ENCODE assay signal across 29 mouse cellular contexts in the genomic region with DNA sequence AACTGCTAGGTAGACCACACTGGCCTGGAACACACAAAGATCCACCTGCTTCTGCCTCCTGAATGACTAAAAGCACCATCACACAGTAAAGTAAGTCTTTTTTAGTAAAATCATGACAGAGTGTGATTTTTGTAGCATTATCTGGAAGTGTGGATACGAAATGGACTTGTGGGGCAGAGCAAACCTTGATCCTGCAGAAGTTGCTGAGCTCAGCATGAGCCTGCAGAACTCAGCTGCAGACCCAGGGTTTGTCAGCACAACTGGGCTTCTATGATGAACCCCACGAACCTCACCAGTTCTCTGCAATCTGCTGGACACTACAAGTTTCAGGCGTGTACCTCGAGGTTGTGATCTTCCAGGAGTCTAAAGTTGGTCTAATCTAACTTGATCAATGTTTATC. TPM values are rescaled to one million over a fixed set of nuclear protein-coding genes. Genes with fewer than 3 reads are reported as not detected.
DNase-seq lines count a peak whose midpoint lies in the region; ATAC-seq and TF ChIP-seq lines count a peak whose summit lies in the region.
"Had no signal": no experiment of that assay in that cellular context is flagged by ENCODE, and none has a peak within 500 bp of the region (broad histone marks: within the 10 kb centered on the region; RNA-seq: fewer than 3 reads in every experiment).

No protein-coding gene starts in this region.

- H3K4me1 ChIP-seq in kidney, embryonic 15.5 days, result peaks cover 8% of the 10 kb centered on the region
- H3K4me1 ChIP-seq in kidney, embryonic 16.5 days (ENCODE audit: insufficient read depth, low read length), result no peaks in the 10 kb centered on the region
- H3K4me1 ChIP-seq in testis, adult 2 months (ENCODE audit: control insufficient read depth, insufficient read depth, low read length), result no peaks in the 10 kb centered on the region; the same call in none of the 2 replicates
- H3K4me1 ChIP-seq in liver, embryonic 14.5 days (replicated peaks; ENCODE audit: control insufficient read depth in 2 of 2, insufficient read depth in 2 of 2, low read length in 1 of 2), result peaks cover 42 to 58% of the 10 kb centered on the region in 2 experiments
- H3K4me1 ChIP-seq: embryonic facial prominence, embryonic 12.5 days; forebrain, embryonic 12.5 days; hindbrain, embryonic 12.5 days had no signal

- H3K4me2 ChIP-seq in kidney, embryonic 15.5 days, result no peak overlapping the region
- no peak overlapping the region for H3K4me2 ChIP-seq in kidney, embryonic 16.5 days (replicated peaks; ENCODE audit: low read depth, low read length)
- H3K4me2 ChIP-seq in liver, embryonic 14.5 days (ENCODE audit: low read depth), result no peak overlapping the region
- H3K4me2 ChIP-seq: embryonic facial prominence, embryonic 12.5 days; forebrain, embryonic 12.5 days; heart, embryonic 12.5 days; hindbrain, embryonic 12.5 days; neural tube, embryonic 12.5 days; stomach, embryonic 15.5 days had no signal

- H3K9ac ChIP-seq in kidney, embryonic 15.5 days, result no peak overlapping the region
- no peak overlapping the region for H3K9ac ChIP-seq in kidney, embryonic 16.5 days (replicated peaks; ENCODE audit: low read length)
- H3K9ac ChIP-seq in liver, embryonic 14.5 days (replicated peaks), result no peak overlapping the region
- H3K9ac ChIP-seq: embryonic facial prominence, embryonic 12.5 days; forebrain, embryonic 12.5 days; heart, embryonic 12.5 days; hindbrain, embryonic 12.5 days; neural tube, embryonic 12.5 days; stomach, embryonic 15.5 days had no signal

- no peak for TF ChIP-seq CTCF in testis, adult 2 months (IDR thresholded peaks at IDR 0.05; ENCODE audit: control insufficient read depth, insufficient read depth, insufficient replicate concordance, low read depth, low read length)
- no peak for TF ChIP-seq CTCF in liver, embryonic 14.5 days (IDR thresholded peaks at IDR 0.05; ENCODE audit: low read depth)

- H3K4me3 ChIP-seq in kidney, embryonic 15.5 days (replicated peaks), result no peak overlapping the region
- no peak overlapping the region for H3K4me3 ChIP-seq in kidney, embryonic 16.5 days (ENCODE audit: low read length)
- H3K4me3 ChIP-seq in testis, adult 2 months (ENCODE audit: control insufficient read depth, low read depth, low read length), result no peak overlapping the region
- H3K4me3 ChIP-seq in liver, embryonic 14.5 days (ENCODE audit: insufficient read depth in 1 of 2, low read depth in 2 of 2, low read length in 2 of 2), result no peak overlapping the region
- H3K4me3 ChIP-seq: embryonic facial prominence, embryonic 12.5 days; erythroblast, embryonic 14.5 days; forebrain, embryonic 12.5 days; heart, embryonic 12.5 days; hindbrain, embryonic 12.5 days; left cerebral cortex, adult 2 months; megakaryocyte, embryonic 14.5 days; neural tube, embryonic 12.5 days; stomach, embryonic 15.5 days had no signal

- no peaks in the 10 kb centered on the region for H3K27me3 ChIP-seq in kidney, embryonic 15.5 days
- H3K27me3 ChIP-seq in kidney, embryonic 16.5 days (ENCODE audit: insufficient read depth, low read length), result no peaks in the 10 kb centered on the region
- H3K27me3 ChIP-seq in testis, adult 2 months (ENCODE audit: control insufficient read depth, insufficient read depth, low read length), result no peaks in the 10 kb centered on the region
- H3K27me3 ChIP-seq in liver, embryonic 14.5 days (ENCODE audit: control insufficient read depth, insufficient read depth, low read length), result no peaks in the 10 kb centered on the region
- H3K27me3 ChIP-seq: embryonic facial prominence, embryonic 12.5 days; heart, embryonic 12.5 days; hindbrain, embryonic 12.5 days; neural tube, embryonic 12.5 days; stomach, embryonic 15.5 days had no signal

- H3K9me3 ChIP-seq in kidney, embryonic 15.5 days (replicated peaks), result no peaks in the 10 kb centered on the region
- no peaks in the 10 kb centered on the region for H3K9me3 ChIP-seq in kidney, embryonic 16.5 days (ENCODE audit: low read length)
- H3K9me3 ChIP-seq in liver, embryonic 14.5 days (ENCODE audit: control insufficient read depth, low read length), result no peaks in the 10 kb centered on the region
- H3K9me3 ChIP-seq: embryonic facial prominence, embryonic 12.5 days; forebrain, embryonic 12.5 days; heart, embryonic 12.5 days; hindbrain, embryonic 12.5 days; megakaryocyte, embryonic 14.5 days; neural tube, embryonic 12.5 days; stomach, embryonic 15.5 days had no signal

- H3K27ac ChIP-seq in kidney, embryonic 15.5 days, result 0 out of 2 replicates have a peak overlapping the region, but pooled peaks have one; percentile 10
- H3K27ac ChIP-seq in kidney, embryonic 16.5 days (ENCODE audit: low read length), result no peak overlapping the region; the same call in 1 of the 2 replicates
- H3K27ac ChIP-seq in testis, adult 2 months (ENCODE audit: control insufficient read depth, insufficient read depth, low read depth, low read length), result peak overlapping the region; percentile 3; the same call in 1 of the 2 replicates
- H3K27ac ChIP-seq in liver, embryonic 14.5 days, result peak overlapping the region; percentile 31
- H3K27ac ChIP-seq: embryonic facial prominence, embryonic 12.5 days; forebrain, embryonic 12.5 days; hindbrain, embryonic 12.5 days; left cerebral cortex, adult 2 months; neural tube, embryonic 12.5 days; stomach, embryonic 15.5 days had no signal

- WGBS in kidney, embryonic 15.5 days, result 84% methylated on average over 4 of the region's 4 CpGs
- WGBS in kidney, embryonic 16.5 days, result 79% methylated on average over 4 of the region's 4 CpGs
- 42% methylated on average over 4 of the region's 4 CpGs for WGBS in liver, embryonic 14.5 days (ENCODE audit: insufficient replicate concordance)

- no peaks in the 10 kb centered on the region for H3K36me3 ChIP-seq in kidney, embryonic 15.5 days
- H3K36me3 ChIP-seq in kidney, embryonic 16.5 days (ENCODE audit: insufficient read depth, low read length), result no peaks in the 10 kb centered on the region
- H3K36me3 ChIP-seq in testis, adult 2 months (ENCODE audit: control insufficient read depth, insufficient read depth, low read length), result no peaks in the 10 kb centered on the region
- H3K36me3 ChIP-seq in liver, embryonic 14.5 days (replicated peaks; ENCODE audit: control insufficient read depth, insufficient read depth, low read depth), result no peaks in the 10 kb centered on the region
- H3K36me3 ChIP-seq: embryonic facial prominence, embryonic 12.5 days; forebrain, embryonic 12.5 days; heart, embryonic 12.5 days; hindbrain, embryonic 12.5 days; neural tube, embryonic 12.5 days; stomach, embryonic 15.5 days had no signal

- TF ChIP-seq EP300 in liver, embryonic 14.5 days (IDR thresholded peaks at IDR 0.05; ENCODE audit: low read depth), result no peak

- no peak for TF ChIP-seq POLR2A in testis, adult 2 months (IDR thresholded peaks at IDR 0.05; ENCODE audit: control insufficient read depth, low read depth, low read length)

- no peak for DNase-seq in testis, postnatal 10 days (ENCODE audit: low spot score)
- DNase-seq in liver, embryonic 14.5 days (ENCODE audit: low read depth in 3 of 3, low spot score in 3 of 3), result no peak
- no peak for DNase-seq in heart, postnatal 36 days
- no peak for DNase-seq in left cerebral cortex, postnatal 36 days (ENCODE audit: low spot score in 2 of 2)
- no peak for DNase-seq in layer of hippocampus, adult 18-20 months (ENCODE audit: low spot score in 2 of 2)
- DNase-seq: adrenal gland, adult 2 months; cerebellum, adult 2 months; cerebellum, postnatal 25 days; left cerebral cortex, postnatal 4 days; lung, adult 18-20 months; lung, postnatal 14 days; midbrain, embryonic 14.5 days; retina, postnatal 1 day; right cerebral cortex, postnatal 25 days; thymus, adult 2 months; thymus, postnatal 4 days had no signal

- intact Hi-C loops in heart, postnatal 36 days (cut with DNase I), result no loop called here
- intact Hi-C loops in left cerebral cortex, postnatal 36 days (cut with DNase I), result no loop called here

- ATAC-seq in kidney, embryonic 15.5 days (replicated peaks; ENCODE audit: low FRiP score), result no peak
- ATAC-seq in kidney, embryonic 16.5 days (ENCODE audit: low FRiP score, low TSS enrichment), result no peak
- peak; percentile 27 for ATAC-seq in liver, embryonic 14.5 days (ENCODE audit: insufficient read depth)
- ATAC-seq: inflammation-experienced regulatory T-cells, adult 6 months had no signal

RNA-seq across cellular contexts. Expression of a gene that starts 37.7 kb away (rescaled TPM):
- 16.1 and 16.9 TPM in 2 replicates for polyA plus RNA-seq in kidney, embryonic 15.5 days (2015; fragmentation: Nextera tagmentation; extraction: Ambion mirVana)
- 16.5 and 16.8 TPM in 2 replicates for polyA plus RNA-seq in kidney, embryonic 16.5 days (2015; fragmentation: Nextera tagmentation; extraction: Ambion mirVana)
- polyA plus RNA-seq in testis, adult 2 months (2012; rRNA removed), result 16.3 and 17.9 TPM in 2 replicates
- 2.4 and 3.0 TPM in 2 replicates for polyA plus RNA-seq in liver, embryonic 14.5 days (2012; rRNA removed)
- polyA plus RNA-seq in liver, embryonic 14.5 days (2014; fragmentation: Nextera tagmentation; extraction: Ambion mirVana), result 3.5 and 3.9 TPM in 2 replicates
- total RNA-seq in heart, postnatal 36 days (2021), result 10 to 100 TPM in 1 of 2 experiments, 1 to 10 TPM in 1; 8.5 to 11.2 TPM
- 10 to 100 TPM; 61.7 to 75.4 TPM for total RNA-seq in left cerebral cortex, postnatal 36 days (2021)
- 10 to 100 TPM; 28.9 to 29.8 TPM for total RNA-seq in layer of hippocampus, adult 18-20 months (2021)
